Mouse (Mus musculus) lung, postnatal 4 days (tissue): ENCODE results near the gene Stmn3.

Experiments
- DNase-seq, 2 experiments: peaks; one replicate each; pipeline ENCODE4 v3.0.0; 2021

The Stmn3 gene

GRCm38 (mm10) chr2:181314080-181314810 is at the start of gene Stmn3:
Gene Stmn3 (minus strand): TSS chr2:181314500.
- peak; percentile 63 to 68 for DNase-seq

- DNase-seq: no peak
Observed at GRCm38 (mm10) chr2:181363946-181364345, 49.6 kb upstream of the Stmn3 start.

- no peak for DNase-seq
Observed at GRCm38 (mm10) chr2:181356780-181357179, 42.5 kb upstream of the Stmn3 start.

GRCm38 (mm10) chr2:181342766-181343165 is 28.5 kb upstream of the Stmn3 start:
- no peak for DNase-seq

- no peak for DNase-seq
Observed at GRCm38 (mm10) chr2:181340426-181340825, 26.1 kb upstream of the Stmn3 start.

- peak in 1 of 2 experiments; percentile 67 for DNase-seq
Observed at GRCm38 (mm10) chr2:181334023-181334422, 19.7 kb upstream of the Stmn3 start.

GRCm38 (mm10) chr2:181332542-181332941 is 18.2 kb upstream of the Stmn3 start:
- no peak for DNase-seq

- DNase-seq: no peak
Observed at GRCm38 (mm10) chr2:181326098-181326497, 11.8 kb upstream of the Stmn3 start.

- no peak for DNase-seq
Observed at GRCm38 (mm10) chr2:181322136-181322535, 7.8 kb upstream of the Stmn3 start.

GRCm38 (mm10) chr2:181320103-181320499 is 5.8 kb upstream of the Stmn3 start:
- DNase-seq: no peak

GRCm38 (mm10) chr2:181319248-181320102 is 5.2 kb upstream of the Stmn3 start, which contains the start of gene Rtel1:
Gene Rtel1 (plus strand): TSS chr2:181319739.
- peak; percentile 87 to 89 for DNase-seq

- DNase-seq: no peak
Observed at GRCm38 (mm10) chr2:181313344-181314079, 788 bp downstream of the Stmn3 start.

- no peak for DNase-seq
Observed at GRCm38 (mm10) chr2:181313006-181313343, 1.3 kb downstream of the Stmn3 start.

- no peak for DNase-seq
Observed at GRCm38 (mm10) chr2:181312435-181312834, 1.9 kb downstream of the Stmn3 start.

GRCm38 (mm10) chr2:181307144-181307804 is 7.0 kb downstream of the Stmn3 start:
- peak; percentile 48 to 66 for DNase-seq

- no peak for DNase-seq
Observed at GRCm38 (mm10) chr2:181304944-181305343, 9.4 kb downstream of the Stmn3 start.

- DNase-seq: peak in 1 of 2 experiments; percentile 43
Observed at GRCm38 (mm10) chr2:181302041-181302440, 12.3 kb downstream of the Stmn3 start.

GRCm38 (mm10) chr2:181290937-181291336 is 23.4 kb downstream of the Stmn3 start:
- DNase-seq: no peak

GRCm38 (mm10) chr2:181288691-181289090 is 25.6 kb downstream of the Stmn3 start:
- no peak for DNase-seq

GRCm38 (mm10) chr2:181287958-181288350 is 26.3 kb downstream of the Stmn3 start, which contains the start of gene Gmeb2:
Gene Gmeb2 (minus strand): TSS chr2:181288035.
- peak; percentile 94 to 97 for DNase-seq

GRCm38 (mm10) chr2:181287338-181287957 is 26.9 kb downstream of the Stmn3 start:
- DNase-seq: peak; percentile 88 to 93
